Mouse (Mus musculus): Measurements from ENCODE around the gene Slc2a12. TPM values are rescaled to one million over a fixed set of nuclear protein-coding genes. Genes with fewer than 3 reads are reported as not detected.

Slc2a12 gene
- polyA plus RNA-seq, 1 experiment, result 0.02 TPM

DNA sequence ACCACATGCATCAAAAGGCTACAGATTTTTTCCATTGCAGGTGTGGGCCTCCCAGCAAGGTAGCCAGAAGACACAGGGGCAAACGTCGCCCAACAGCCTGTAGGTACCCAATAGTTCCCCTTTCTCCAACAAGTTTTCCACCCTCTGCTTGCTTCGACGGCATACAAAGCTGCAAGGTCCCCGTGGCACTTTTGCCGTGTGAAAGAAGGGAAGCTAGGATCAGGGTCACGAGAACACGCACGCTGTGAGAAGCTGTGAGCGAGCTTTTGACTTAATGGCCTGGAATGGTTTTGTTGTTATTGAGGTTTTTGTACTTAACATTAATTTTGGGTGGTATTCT, 14.5 kb downstream of the Slc2a12 start:
- H3K4me1 ChIP-seq (ENCODE audit: control insufficient read depth, insufficient read depth, insufficient read length), result no peaks in the 10 kb centered on the region
- 86% methylated on average over 10 of the region's 10 CpGs for WGBS
- H3K36me3 ChIP-seq (ENCODE audit: control insufficient read depth, insufficient read depth, low read length), result no peaks in the 10 kb centered on the region
- TF ChIP-seq CTCF (IDR thresholded peaks at IDR 0.05; ENCODE audit: extremely low read depth, insufficient read depth, insufficient read length, insufficient replicate concordance) (no peak), POLR2A (IDR thresholded peaks at IDR 0.05; ENCODE audit: low read depth, low read length) (no peak)
- no peaks in the 10 kb centered on the region for H3K27me3 ChIP-seq (ENCODE audit: control insufficient read depth, insufficient read depth, low read length)
- no peak for DNase-seq (ENCODE audit: low read depth in 1 of 2, low spot score in 2 of 2)
- H3K27ac ChIP-seq (ENCODE audit: insufficient read depth, low read length), result no peak overlapping the region
- H3K4me3 ChIP-seq (ENCODE audit: extremely low read depth, insufficient read depth, insufficient read length), result no peak overlapping the region

- DNase-seq (ENCODE audit: low read depth in 1 of 2, low spot score in 2 of 2), result no peak
- Histone ChIP-seq H3K4me3 (ENCODE audit: extremely low read depth, insufficient read depth, insufficient read length) (no peak overlapping the region), H3K27ac (ENCODE audit: insufficient read depth, low read length) (no peak overlapping the region), H3K36me3 (ENCODE audit: control insufficient read depth, insufficient read depth, low read length) (no peaks in the 10 kb centered on the region), H3K4me1 (ENCODE audit: control insufficient read depth, insufficient read depth, insufficient read length) (no peaks in the 10 kb centered on the region), H3K27me3 (ENCODE audit: control insufficient read depth, insufficient read depth, low read length) (no peaks in the 10 kb centered on the region)
- WGBS, result 87% methylated on average over 5 of the region's 5 CpGs
- no peak for TF ChIP-seq POLR2A (IDR thresholded peaks at IDR 0.05; ENCODE audit: low read depth, low read length)
- no peak for TF ChIP-seq CTCF (IDR thresholded peaks at IDR 0.05; ENCODE audit: extremely low read depth, insufficient read depth, insufficient read length, insufficient replicate concordance)
These were observed 15.6 kb downstream of the Slc2a12 start for GRCm38 (mm10) chr10:22660286-22661000.

DNA sequence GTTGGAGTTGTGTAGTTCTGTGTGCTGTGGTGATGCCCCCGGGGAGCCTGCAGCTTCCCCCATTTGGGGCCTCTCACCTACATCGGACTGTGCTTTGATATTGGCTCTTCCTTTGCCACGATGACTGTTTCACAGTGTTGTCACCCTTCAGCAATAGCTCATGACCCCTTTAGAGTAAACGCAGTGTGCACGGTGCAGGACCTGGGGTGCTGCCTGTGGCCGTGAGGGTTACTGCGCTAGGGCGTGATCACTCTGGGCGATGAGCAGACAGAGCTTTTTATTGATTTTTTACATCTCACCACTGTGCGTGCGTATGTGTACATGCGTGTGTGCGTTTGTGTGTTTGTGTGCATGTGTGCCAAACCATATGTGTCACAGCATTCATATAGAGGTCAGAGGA, 23.7 kb downstream of the Slc2a12 start:
- H3K27me3 ChIP-seq (ENCODE audit: control insufficient read depth, insufficient read depth, low read length), result no peaks in the 10 kb centered on the region
- H3K4me1 ChIP-seq (ENCODE audit: control insufficient read depth, insufficient read depth, insufficient read length), result no peaks in the 10 kb centered on the region
- no peak overlapping the region for H3K27ac ChIP-seq (ENCODE audit: insufficient read depth, low read length)
- TF ChIP-seq CTCF (IDR thresholded peaks at IDR 0.05; ENCODE audit: extremely low read depth, insufficient read depth, insufficient read length, insufficient replicate concordance) (no peak), POLR2A (IDR thresholded peaks at IDR 0.05; ENCODE audit: low read depth, low read length) (no peak)
- no peaks in the 10 kb centered on the region for H3K36me3 ChIP-seq (ENCODE audit: control insufficient read depth, insufficient read depth, low read length)
- whole genome bisulfite sequencing, result 90% methylated on average over 13 of the region's 13 CpGs
- no peak for DNase-seq (ENCODE audit: low read depth in 1 of 2, low spot score in 2 of 2)
- H3K4me3 ChIP-seq (ENCODE audit: extremely low read depth, insufficient read depth, insufficient read length), result no peak overlapping the region

- Histone ChIP-seq H3K27me3 (ENCODE audit: control insufficient read depth, insufficient read depth, low read length) (no peaks in the 10 kb centered on the region), H3K27ac (ENCODE audit: insufficient read depth, low read length) (no peak overlapping the region), H3K4me3 (ENCODE audit: extremely low read depth, insufficient read depth, insufficient read length) (no peak overlapping the region), H3K4me1 (ENCODE audit: control insufficient read depth, insufficient read depth, insufficient read length) (no peaks in the 10 kb centered on the region), H3K36me3 (ENCODE audit: control insufficient read depth, insufficient read depth, low read length) (no peaks in the 10 kb centered on the region)
- 96% methylated on average over 8 of the region's 8 CpGs for WGBS
- DNase-seq (ENCODE audit: low read depth in 1 of 2, low spot score in 2 of 2), result no peak
- TF ChIP-seq POLR2A (IDR thresholded peaks at IDR 0.05; ENCODE audit: low read depth, low read length) (no peak), CTCF (IDR thresholded peaks at IDR 0.05; ENCODE audit: extremely low read depth, insufficient read depth, insufficient read length, insufficient replicate concordance) (no peak)
These were observed 29.4 kb downstream of the Slc2a12 start for GRCm38 (mm10) chr10:22674176-22674575.

DNA sequence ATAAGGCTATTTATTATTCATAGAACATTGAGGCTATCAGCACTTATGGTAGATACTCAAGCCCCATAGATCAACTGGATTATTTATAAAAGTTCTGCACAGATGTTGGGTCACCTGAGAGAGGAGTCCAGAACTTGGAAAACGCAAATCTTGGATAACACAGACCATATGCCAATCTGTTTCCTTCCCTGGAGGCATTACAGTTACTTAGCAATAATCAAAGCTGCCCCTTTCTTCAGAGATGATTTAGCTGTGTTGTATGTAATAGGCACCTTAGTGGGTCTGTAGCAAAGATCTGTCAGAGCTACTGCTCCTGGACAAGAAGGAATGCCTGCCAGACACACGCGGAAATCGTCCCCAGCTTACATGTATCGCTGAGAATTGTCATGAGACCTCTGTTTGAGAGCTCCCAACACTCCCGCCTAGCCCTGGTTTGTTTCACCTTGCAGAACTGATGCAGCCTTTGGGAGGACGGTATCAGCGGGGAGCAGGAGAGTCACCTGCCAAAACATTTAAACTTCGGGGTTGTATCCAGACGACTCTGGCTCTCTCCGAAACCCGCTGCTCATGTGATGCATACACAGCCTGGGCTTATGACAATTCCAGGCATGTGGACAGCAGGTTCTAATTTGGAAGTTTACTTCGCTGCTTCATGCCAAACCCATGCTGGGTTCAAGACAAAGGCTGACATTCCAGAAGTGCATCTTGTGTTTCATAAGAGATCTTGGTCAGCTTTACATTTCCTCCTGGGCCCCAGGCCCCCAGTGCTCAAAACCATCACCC, 31.2 kb downstream of the Slc2a12 start:
- no peak overlapping the region for H3K4me3 ChIP-seq (ENCODE audit: extremely low read depth, insufficient read depth, insufficient read length)
- H3K27me3 ChIP-seq (ENCODE audit: control insufficient read depth, insufficient read depth, low read length), result no peaks in the 10 kb centered on the region
- no peak for DNase-seq (ENCODE audit: low read depth in 1 of 2, low spot score in 2 of 2)
- no peaks in the 10 kb centered on the region for H3K36me3 ChIP-seq (ENCODE audit: control insufficient read depth, insufficient read depth, low read length)
- no peak for TF ChIP-seq POLR2A (IDR thresholded peaks at IDR 0.05; ENCODE audit: low read depth, low read length)
- no peak for TF ChIP-seq CTCF (IDR thresholded peaks at IDR 0.05; ENCODE audit: extremely low read depth, insufficient read depth, insufficient read length, insufficient replicate concordance)
- WGBS, result 91% methylated on average over 13 of the region's 13 CpGs
- H3K4me1 ChIP-seq (ENCODE audit: control insufficient read depth, insufficient read depth, insufficient read length), result no peaks in the 10 kb centered on the region
- no peak overlapping the region for H3K27ac ChIP-seq (ENCODE audit: insufficient read depth, low read length)

DNA sequence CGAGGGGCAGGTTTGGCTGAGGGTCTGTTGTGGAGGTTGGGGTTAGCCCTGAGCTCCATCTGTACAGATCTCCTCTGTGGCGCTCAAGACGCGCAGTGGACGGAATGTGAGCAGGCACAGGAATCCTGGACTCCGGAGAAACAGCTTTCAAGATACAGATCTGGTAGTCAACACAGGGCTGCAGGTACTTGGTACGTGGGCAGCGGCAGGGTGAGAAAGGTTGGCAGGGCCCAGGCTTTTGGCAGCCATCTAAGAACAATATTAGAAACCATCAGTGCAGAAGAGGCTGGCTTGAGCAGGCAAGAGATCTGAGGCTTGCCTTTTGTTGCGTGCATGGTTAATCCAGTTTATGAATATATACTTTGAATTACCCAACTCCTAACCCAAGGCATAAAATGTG, 51.4 kb downstream of the Slc2a12 start:
- Histone ChIP-seq H3K4me1 (ENCODE audit: control insufficient read depth, insufficient read depth, insufficient read length) (peaks cover 4% of the 10 kb centered on the region), H3K36me3 (ENCODE audit: control insufficient read depth, insufficient read depth, low read length) (no peaks in the 10 kb centered on the region), H3K4me3 (ENCODE audit: extremely low read depth, insufficient read depth, insufficient read length) (no peak overlapping the region), H3K27ac (ENCODE audit: insufficient read depth, low read length) (no peak overlapping the region), H3K27me3 (ENCODE audit: control insufficient read depth, insufficient read depth, low read length) (no peaks in the 10 kb centered on the region)
- no peak for TF ChIP-seq CTCF (IDR thresholded peaks at IDR 0.05; ENCODE audit: extremely low read depth, insufficient read depth, insufficient read length, insufficient replicate concordance)
- no peak for TF ChIP-seq POLR2A (IDR thresholded peaks at IDR 0.05; ENCODE audit: low read depth, low read length)
- 94% methylated on average over 9 of the region's 9 CpGs for WGBS
- DNase-seq (ENCODE audit: low read depth in 1 of 2, low spot score in 2 of 2), result no peak

GRCm38 (mm10) chr10:22696864-22697263, 52.1 kb downstream of the Slc2a12 start:
- no peak for DNase-seq (ENCODE audit: low read depth in 1 of 2, low spot score in 2 of 2)
- H3K36me3 ChIP-seq (ENCODE audit: control insufficient read depth, insufficient read depth, low read length), result no peaks in the 10 kb centered on the region
- no peak overlapping the region for H3K4me3 ChIP-seq (ENCODE audit: extremely low read depth, insufficient read depth, insufficient read length)
- WGBS, result 92% methylated on average over 7 of the region's 7 CpGs
- H3K27me3 ChIP-seq (ENCODE audit: control insufficient read depth, insufficient read depth, low read length), result no peaks in the 10 kb centered on the region
- peaks cover 2% of the 10 kb centered on the region; the same call in 1 of the 2 replicates for H3K4me1 ChIP-seq (ENCODE audit: control insufficient read depth, insufficient read depth, insufficient read length)
- no peak for TF ChIP-seq POLR2A (IDR thresholded peaks at IDR 0.05; ENCODE audit: low read depth, low read length)
- no peak for TF ChIP-seq CTCF (IDR thresholded peaks at IDR 0.05; ENCODE audit: extremely low read depth, insufficient read depth, insufficient read length, insufficient replicate concordance)
- H3K27ac ChIP-seq (ENCODE audit: insufficient read depth, low read length), result no peak overlapping the region

All from spleen, adult 2 months (tissue).